Mouse (Mus musculus): ENCODE measurements around the gene Kat2b. TPM values are rescaled to one million over a fixed set of nuclear protein-coding genes. Genes with fewer than 3 reads are reported as not detected.

Gene Kat2b
- polyA plus RNA-seq, 1 experiment from 2014 or later: 8.6 TPM

DNA sequence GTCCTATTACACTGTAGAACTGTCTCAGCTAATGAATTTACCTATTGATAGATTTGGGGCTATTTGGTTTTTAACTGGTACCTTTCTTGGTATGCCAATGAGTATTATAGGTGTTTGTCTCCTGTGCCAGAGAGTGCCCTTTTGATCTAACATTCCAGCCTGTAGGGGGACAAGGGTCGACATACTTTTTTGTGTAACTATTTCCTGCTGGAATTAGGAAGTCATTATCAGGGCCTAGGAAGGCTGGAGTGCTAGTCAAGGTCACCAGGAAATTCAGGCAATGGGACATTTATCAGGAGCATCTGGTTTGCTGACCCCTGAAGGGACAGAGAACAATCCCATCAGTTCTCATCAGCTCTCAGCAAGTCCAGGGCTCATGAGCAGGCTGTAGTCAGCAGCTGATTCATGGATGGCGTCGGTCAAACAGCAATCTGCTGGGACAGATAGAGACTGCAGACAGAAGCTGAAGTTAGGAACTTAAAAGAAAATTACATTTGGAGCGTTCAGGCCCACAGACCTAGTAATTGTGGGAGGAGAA is 6.4 kb downstream of the Kat2b start:
- H3K36me3 ChIP-seq: no peaks in the 10 kb centered on the region
- H3K27me3 ChIP-seq: no peaks in the 10 kb centered on the region
- no peak overlapping the region for H3K27ac ChIP-seq (replicated peaks)
- peaks cover 25% of the 10 kb centered on the region for H3K4me1 ChIP-seq
- no peaks in the 10 kb centered on the region for H3K9me3 ChIP-seq
- no peak overlapping the region for H3K4me2 ChIP-seq (replicated peaks)
- H3K4me3 ChIP-seq: no peak overlapping the region
- ATAC-seq (ENCODE audit: low FRiP score, low read depth): no peak
- 80% methylated on average over 4 of the region's 4 CpGs for WGBS
- no peak overlapping the region for H3K9ac ChIP-seq (replicated peaks)

DNA sequence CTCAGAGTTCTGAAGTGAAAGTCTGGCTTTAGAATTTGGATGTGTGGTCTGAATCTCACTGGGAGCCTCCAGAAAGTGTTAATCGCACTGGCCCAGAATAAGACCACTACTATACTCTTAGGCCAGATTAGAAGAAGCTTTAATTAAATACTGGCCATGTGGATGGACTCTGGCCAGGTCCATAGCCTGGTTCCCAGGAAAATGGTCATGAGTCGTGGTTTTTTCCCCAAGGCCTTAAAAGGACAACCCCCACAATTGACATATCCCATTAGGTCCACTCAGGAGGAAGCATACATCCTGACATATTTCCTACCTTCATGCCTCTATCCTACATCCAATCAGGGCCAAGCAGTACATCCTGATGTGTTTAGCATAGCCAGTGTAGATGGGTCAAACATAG is 10.5 kb downstream of the Kat2b start:
- no peak overlapping the region for H3K4me2 ChIP-seq (replicated peaks)
- peaks cover 7% of the 10 kb centered on the region for H3K4me1 ChIP-seq
- ATAC-seq (ENCODE audit: low FRiP score, low read depth): no peak
- no peak overlapping the region for H3K9ac ChIP-seq (replicated peaks)
- H3K27ac ChIP-seq (replicated peaks): no peak overlapping the region
- H3K4me3 ChIP-seq: no peak overlapping the region
- no peaks in the 10 kb centered on the region for H3K27me3 ChIP-seq
- H3K36me3 ChIP-seq: no peaks in the 10 kb centered on the region
- WGBS: 81% methylated on average over 2 of the region's 2 CpGs
- H3K9me3 ChIP-seq: no peaks in the 10 kb centered on the region

DNA sequence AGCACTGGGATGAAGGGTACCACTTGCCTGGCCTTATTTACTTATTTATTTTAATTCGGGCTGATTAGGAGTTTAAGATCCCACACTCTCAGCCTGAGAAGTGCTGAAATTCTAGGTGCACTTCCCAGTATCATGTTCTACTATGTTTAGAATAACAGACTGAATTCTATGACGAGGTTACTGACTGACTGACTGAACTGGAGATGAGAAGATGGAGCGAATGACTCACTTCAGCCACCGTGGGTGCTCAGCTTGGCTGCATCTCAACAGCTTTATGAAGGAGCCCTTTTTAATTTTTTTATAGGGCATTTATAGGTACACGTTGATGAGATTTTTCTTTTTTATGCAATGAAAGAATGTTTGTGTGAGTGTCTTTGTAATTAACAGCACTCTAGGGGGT is 11.1 kb downstream of the Kat2b start:
- H3K9ac ChIP-seq (replicated peaks): no peak overlapping the region
- no peak for ATAC-seq (ENCODE audit: low FRiP score, low read depth)
- no peak overlapping the region for H3K4me2 ChIP-seq (replicated peaks)
- H3K27me3 ChIP-seq: no peaks in the 10 kb centered on the region
- no peaks in the 10 kb centered on the region for H3K9me3 ChIP-seq
- H3K36me3 ChIP-seq: no peaks in the 10 kb centered on the region
- H3K4me3 ChIP-seq: no peak overlapping the region
- H3K27ac ChIP-seq (replicated peaks): no peak overlapping the region
- WGBS: 88% methylated on average over 5 of the region's 5 CpGs
- H3K4me1 ChIP-seq: peaks cover 7% of the 10 kb centered on the region

DNA sequence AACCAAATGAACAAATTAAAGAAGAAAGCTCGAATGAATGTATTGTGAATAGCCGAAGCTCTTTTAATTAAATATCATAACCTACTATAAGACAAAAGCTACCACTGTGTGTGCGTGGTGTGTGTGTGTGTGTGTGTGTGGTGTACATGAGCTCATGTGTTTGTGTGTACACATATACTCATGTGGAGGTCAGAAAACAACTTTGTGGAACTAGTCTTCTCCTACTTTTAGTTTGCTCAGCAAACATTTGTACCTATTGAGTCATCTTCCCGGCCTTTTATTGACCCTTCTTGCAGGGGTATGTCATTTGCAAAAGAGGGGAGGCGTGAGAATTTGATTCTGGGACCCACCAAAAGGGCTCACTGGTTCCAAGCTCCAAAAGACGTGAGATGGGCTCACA is 11.6 kb downstream of the Kat2b start:
- H3K27ac ChIP-seq (replicated peaks): no peak overlapping the region
- 83% methylated on average over 6 of the region's 6 CpGs for WGBS
- H3K9me3 ChIP-seq: no peaks in the 10 kb centered on the region
- H3K4me1 ChIP-seq: peaks cover 7% of the 10 kb centered on the region
- no peak overlapping the region for H3K4me3 ChIP-seq
- no peaks in the 10 kb centered on the region for H3K36me3 ChIP-seq
- no peak overlapping the region for H3K9ac ChIP-seq (replicated peaks)
- no peaks in the 10 kb centered on the region for H3K27me3 ChIP-seq
- no peak for ATAC-seq (ENCODE audit: low FRiP score, low read depth)
- H3K4me2 ChIP-seq (replicated peaks): no peak overlapping the region

DNA sequence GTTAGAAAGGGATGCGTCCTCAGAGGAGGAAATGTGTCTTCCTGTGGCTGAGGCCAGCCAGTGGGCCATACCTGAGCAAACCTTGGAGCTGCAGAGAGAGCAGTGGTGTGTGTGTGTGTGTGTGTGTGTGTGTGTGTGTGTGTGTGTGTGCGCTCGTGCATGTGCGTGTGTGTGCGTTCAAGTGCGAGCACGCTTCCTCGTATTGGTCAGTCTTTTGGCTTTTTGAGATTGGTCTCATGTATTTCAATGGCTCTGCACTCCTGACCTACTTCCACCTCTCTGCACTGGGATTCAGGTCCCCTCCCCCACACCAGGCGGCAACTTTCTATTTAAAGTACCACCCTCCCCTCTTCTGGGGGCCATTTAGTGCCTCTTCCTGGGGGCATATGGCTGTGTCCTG is 12.1 kb downstream of the Kat2b start:
- no peak overlapping the region for H3K9ac ChIP-seq (replicated peaks)
- H3K27ac ChIP-seq (replicated peaks): no peak overlapping the region
- H3K4me3 ChIP-seq: no peak overlapping the region
- no peak overlapping the region for H3K4me2 ChIP-seq (replicated peaks)
- 54% methylated on average over 2 of the region's 9 CpGs for WGBS
- peaks cover 7% of the 10 kb centered on the region for H3K4me1 ChIP-seq
- no peak; the same call in 1 of the 2 replicates for ATAC-seq (ENCODE audit: low FRiP score, low read depth)
- H3K36me3 ChIP-seq: no peaks in the 10 kb centered on the region
- H3K27me3 ChIP-seq: no peaks in the 10 kb centered on the region
- H3K9me3 ChIP-seq: no peaks in the 10 kb centered on the region

DNA sequence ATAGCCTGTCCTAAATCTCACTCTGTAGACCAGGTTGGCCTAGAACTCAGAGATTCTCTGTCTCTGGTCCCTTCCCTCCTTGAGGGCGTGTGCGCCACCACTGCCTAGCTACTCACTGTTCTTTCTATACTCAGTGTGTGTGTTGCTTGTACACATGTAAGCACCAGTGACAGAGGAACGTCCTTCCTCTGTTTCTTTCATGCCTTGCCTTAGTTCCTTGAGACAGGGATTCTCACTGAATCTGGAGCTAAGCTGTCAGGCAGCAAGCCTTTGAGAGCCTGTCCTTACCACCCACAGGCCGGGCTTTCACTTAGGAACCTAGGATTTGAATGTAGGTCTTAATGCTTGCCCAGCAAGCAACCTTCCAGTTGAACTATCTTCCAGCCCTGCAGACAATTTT is 13.0 kb downstream of the Kat2b start:
- no peak overlapping the region for H3K4me3 ChIP-seq
- no peak overlapping the region for H3K9ac ChIP-seq (replicated peaks)
- WGBS: 33% methylated on average over 4 of the region's 4 CpGs
- ATAC-seq (ENCODE audit: low FRiP score, low read depth): no peak
- no peaks in the 10 kb centered on the region for H3K9me3 ChIP-seq
- H3K36me3 ChIP-seq: no peaks in the 10 kb centered on the region
- H3K27ac ChIP-seq (replicated peaks): no peak overlapping the region
- H3K27me3 ChIP-seq: no peaks in the 10 kb centered on the region
- peaks cover 7% of the 10 kb centered on the region for H3K4me1 ChIP-seq
- H3K4me2 ChIP-seq (replicated peaks): no peak overlapping the region

DNA sequence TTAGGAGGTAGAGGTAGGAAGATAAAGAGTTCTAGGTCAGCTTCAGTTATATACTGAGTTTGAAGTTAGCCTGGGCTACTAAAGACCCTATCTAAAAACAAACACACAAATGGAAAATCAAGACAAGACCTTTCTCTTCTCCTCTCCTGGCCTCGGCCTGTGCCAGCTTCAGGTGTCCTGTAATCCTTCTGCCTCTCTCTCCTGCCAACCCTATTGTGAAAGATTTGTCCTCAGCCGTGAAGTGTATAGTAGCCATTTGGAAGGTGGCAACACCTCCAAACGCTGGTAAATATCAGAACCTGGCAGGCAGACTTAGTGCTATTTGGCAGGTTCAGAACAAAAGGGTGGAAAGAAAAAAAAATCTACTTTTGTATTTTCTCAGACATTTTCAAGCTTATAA is 13.6 kb downstream of the Kat2b start:
- H3K4me3 ChIP-seq: no peak overlapping the region
- H3K4me2 ChIP-seq (replicated peaks): no peak overlapping the region
- no peak overlapping the region for H3K27ac ChIP-seq (replicated peaks)
- no peaks in the 10 kb centered on the region for H3K36me3 ChIP-seq
- H3K27me3 ChIP-seq: no peaks in the 10 kb centered on the region
- no peak for ATAC-seq (ENCODE audit: low FRiP score, low read depth)
- H3K9me3 ChIP-seq: no peaks in the 10 kb centered on the region
- no peak overlapping the region for H3K9ac ChIP-seq (replicated peaks)
- 76% methylated on average over 3 of the region's 3 CpGs for WGBS
- H3K4me1 ChIP-seq: peaks cover 7% of the 10 kb centered on the region

DNA sequence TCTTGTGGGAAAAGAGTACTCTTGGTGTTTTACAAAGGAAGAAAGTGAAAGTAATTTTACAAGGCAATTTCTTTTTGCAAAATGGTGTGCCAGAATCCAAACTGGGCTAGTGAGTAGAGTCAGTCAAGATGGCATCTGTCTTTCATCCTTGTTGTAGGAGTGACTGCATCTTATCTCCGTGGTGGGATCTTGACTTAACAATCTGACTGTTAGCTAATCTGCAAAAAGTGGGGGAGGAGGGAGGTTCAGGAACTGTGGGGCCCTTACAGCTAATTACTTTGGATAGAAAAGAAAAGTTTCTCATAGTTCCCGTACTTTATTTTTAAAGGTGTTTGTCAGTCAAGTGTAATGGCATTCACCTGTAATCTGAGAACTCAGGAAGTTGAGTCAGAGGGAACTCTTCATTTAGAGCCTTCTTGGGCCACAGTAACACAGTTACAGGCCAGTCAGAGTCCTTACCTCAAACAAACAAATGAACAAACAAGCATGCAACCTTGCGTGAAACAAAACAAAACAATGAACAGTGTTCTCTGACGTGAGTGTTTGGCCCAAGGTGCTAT is 15.4 kb downstream of the Kat2b start:
- no peaks in the 10 kb centered on the region for H3K27me3 ChIP-seq
- no peaks in the 10 kb centered on the region for H3K9me3 ChIP-seq
- WGBS: 79% methylated on average over 4 of the region's 4 CpGs
- ATAC-seq (ENCODE audit: low FRiP score, low read depth): no peak
- peaks cover 13% of the 10 kb centered on the region for H3K4me1 ChIP-seq
- no peak overlapping the region for H3K4me3 ChIP-seq
- no peaks in the 10 kb centered on the region for H3K36me3 ChIP-seq
- no peak overlapping the region for H3K4me2 ChIP-seq (replicated peaks)
- no peak overlapping the region for H3K9ac ChIP-seq (replicated peaks)
- no peak overlapping the region for H3K27ac ChIP-seq (replicated peaks)

DNA sequence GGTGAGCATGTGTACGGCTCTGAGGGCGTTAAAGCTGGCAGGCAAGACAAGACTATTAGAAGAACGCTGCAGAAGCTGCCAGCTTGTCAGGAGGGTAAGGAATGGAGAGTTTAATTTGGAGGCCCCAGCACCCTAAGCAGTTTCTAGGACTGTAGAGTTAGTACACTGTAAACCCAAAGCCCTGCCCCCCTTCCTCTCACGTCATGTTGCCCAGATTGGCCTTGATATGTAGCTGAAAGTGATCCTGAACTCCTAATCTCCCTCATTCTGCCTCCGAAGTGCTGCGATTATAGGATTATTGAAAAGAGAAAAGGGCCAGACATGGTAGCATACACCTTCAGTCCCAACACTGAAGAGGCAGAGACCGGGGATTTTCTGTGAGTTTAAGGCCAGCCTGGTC is 16.1 kb downstream of the Kat2b start:
- no peak overlapping the region for H3K4me2 ChIP-seq (replicated peaks)
- H3K4me3 ChIP-seq: no peak overlapping the region
- ATAC-seq (ENCODE audit: low FRiP score, low read depth): no peak
- 86% methylated on average over 7 of the region's 7 CpGs for WGBS
- H3K9ac ChIP-seq (replicated peaks): no peak overlapping the region
- H3K4me1 ChIP-seq: peaks cover 14% of the 10 kb centered on the region
- H3K36me3 ChIP-seq: no peaks in the 10 kb centered on the region
- no peak overlapping the region for H3K27ac ChIP-seq (replicated peaks)
- H3K9me3 ChIP-seq: no peaks in the 10 kb centered on the region
- no peaks in the 10 kb centered on the region for H3K27me3 ChIP-seq

DNA sequence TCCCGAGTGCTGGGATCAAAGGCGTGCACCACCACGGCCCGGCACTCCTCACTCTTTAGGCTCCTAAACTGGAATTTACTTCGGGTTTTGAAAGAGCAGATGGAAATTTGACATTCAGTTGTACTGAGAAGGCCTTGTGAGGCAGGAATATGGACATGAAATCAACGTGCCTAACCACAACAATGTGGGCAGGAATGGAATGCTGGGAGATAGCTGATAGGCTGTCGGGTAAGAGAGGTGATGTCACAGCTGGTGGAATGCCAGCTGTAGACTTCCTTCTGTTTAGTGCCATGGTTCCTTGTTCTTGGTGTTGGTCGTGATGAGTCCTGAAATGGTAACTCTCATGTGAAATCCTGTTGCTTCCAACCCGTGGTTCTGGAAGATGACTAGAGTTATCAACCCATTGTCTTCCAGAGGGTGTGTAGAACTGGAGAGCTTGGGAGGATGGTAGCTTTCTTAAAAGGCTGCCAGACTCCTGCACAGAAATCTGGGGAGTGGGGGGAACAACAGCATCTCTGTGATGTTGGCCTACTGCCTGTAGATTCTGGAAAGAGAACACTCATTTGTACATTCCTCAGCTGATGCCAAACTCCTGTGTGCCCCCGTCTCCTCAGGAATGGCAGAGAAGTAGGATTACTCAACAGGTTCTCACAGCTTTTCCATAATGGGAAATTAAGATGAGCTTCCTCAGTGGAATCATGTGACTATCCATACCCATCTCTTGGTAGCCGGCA is 17.4 kb downstream of the Kat2b start:
- H3K4me3 ChIP-seq: no peak overlapping the region
- H3K4me1 ChIP-seq: peaks cover 7% of the 10 kb centered on the region
- H3K27me3 ChIP-seq: no peaks in the 10 kb centered on the region
- no peaks in the 10 kb centered on the region for H3K36me3 ChIP-seq
- H3K27ac ChIP-seq (replicated peaks): no peak overlapping the region
- no peak overlapping the region for H3K4me2 ChIP-seq (replicated peaks)
- no peak for ATAC-seq (ENCODE audit: low FRiP score, low read depth)
- no peak overlapping the region for H3K9ac ChIP-seq (replicated peaks)
- WGBS: 92% methylated on average over 11 of the region's 11 CpGs
- no peaks in the 10 kb centered on the region for H3K9me3 ChIP-seq

DNA sequence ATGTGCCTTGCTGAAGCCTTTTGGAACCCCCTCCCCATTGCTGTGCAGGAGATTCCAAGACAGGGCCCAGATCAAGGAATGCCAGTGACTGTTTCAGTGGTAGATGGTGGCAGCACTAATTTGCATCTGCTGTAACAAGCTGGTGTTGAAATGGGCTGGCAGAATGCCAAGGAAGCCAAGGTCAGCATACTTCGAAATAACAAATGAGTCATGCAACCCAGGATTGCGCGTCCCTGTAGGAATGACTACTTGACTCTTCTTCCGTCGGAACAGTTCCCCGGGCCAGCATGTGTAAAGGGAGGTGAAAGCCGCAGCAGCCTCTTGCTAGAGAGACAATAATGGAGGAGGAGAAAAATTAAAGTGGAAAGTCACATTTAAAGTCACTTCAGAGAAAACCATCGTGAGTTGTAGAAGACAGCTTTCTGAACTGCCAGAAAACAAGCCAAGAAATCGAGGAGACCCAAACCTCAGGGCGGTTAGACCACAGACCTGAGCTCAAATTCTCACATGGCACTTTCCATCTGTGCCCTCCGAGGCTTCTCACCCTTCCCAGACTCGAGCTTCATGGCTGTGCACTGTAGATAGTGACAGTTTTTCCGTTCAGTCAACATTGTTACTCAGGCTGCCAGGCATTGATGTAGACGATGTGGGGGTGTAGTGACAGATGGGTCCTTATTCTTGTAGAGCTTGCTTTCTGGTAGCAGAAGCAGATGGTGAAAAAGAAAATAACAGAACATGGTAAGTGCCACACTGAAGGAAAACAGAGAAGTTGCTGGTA is 20.6 kb downstream of the Kat2b start:
- Histone ChIP-seq H3K4me3 (no peak overlapping the region), H3K9ac (replicated peaks) (no peak overlapping the region), H3K9me3 (no peaks in the 10 kb centered on the region), H3K27me3 (no peaks in the 10 kb centered on the region), H3K4me1 (peaks cover 6% of the 10 kb centered on the region), H3K27ac (replicated peaks) (no peak overlapping the region), H3K4me2 (replicated peaks) (no peak overlapping the region), H3K36me3 (no peaks in the 10 kb centered on the region)
- WGBS: 72% methylated on average over 14 of the region's 14 CpGs
- peak; percentile 51; the same call in 1 of the 2 replicates for ATAC-seq (ENCODE audit: low FRiP score, low read depth)

Measured in midbrain, embryonic 12.5 days (tissue).